Mouse (Mus musculus) limb, embryonic 14.5 days (tissue): ENCODE data around the gene Lonrf2. TPM values are rescaled to one million over a fixed set of nuclear protein-coding genes. Genes with fewer than 3 reads are reported as not detected.

ENCODE experiments used
- ATAC-seq: fragments of 200-750 bp; cut with Nextera tagmentation; 2 replicates; pipeline ENCODE4 v1.8.0; 2017; ENCODE audit warnings: low read depth, moderate number of reproducible peaks, moderate TSS enrichment; ENCODE audit not compliant: low FRiP score
- DNase-seq: peaks from one replicate; pipeline ENCODE4 v3.0.0-alpha.2; 2015; ENCODE audit warnings: low spot score
- H3K27ac ChIP-seq: fragments of 300-500 bp; sonication (generic); replicated peaks from 2 replicates; pipeline ENCODE4 v1.5.1; 2014; ENCODE audit warnings: low read depth, mild to moderate bottlenecking, low read length, moderate library complexity, mixed read lengths
- H3K27me3 ChIP-seq: fragments of 300-500 bp; sonication (generic); 2 replicates; pipeline ENCODE4 v1.6.1; 2014; ENCODE audit warnings: low read length, mixed read lengths; ENCODE audit not compliant: control insufficient read depth, insufficient read depth
- H3K36me3 ChIP-seq: fragments of 300-500 bp; sonication (generic); 2 replicates; pipeline ENCODE4 v1.6.1; 2014; ENCODE audit warnings: mild to moderate bottlenecking, low read length, moderate library complexity, mixed read lengths; ENCODE audit not compliant: control insufficient read depth, insufficient read depth
- H3K4me1 ChIP-seq: fragments of 300-500 bp; sonication (generic); 2 replicates; pipeline ENCODE4 v1.6.1; 2014; ENCODE audit warnings: antibody characterized with exemption, low read length, mixed read lengths; ENCODE audit not compliant: control insufficient read depth, insufficient read depth
- H3K4me2 ChIP-seq: fragments of 300-500 bp; sonication (generic); replicated peaks from 2 replicates; pipeline ENCODE4 v1.6.1; 2014; ENCODE audit warnings: low read depth, mild to moderate bottlenecking, low read length, moderate library complexity; ENCODE audit not compliant: severe bottlenecking
- H3K4me3 ChIP-seq: fragments of 300-500 bp; sonication (generic); replicated peaks from 2 replicates; pipeline ENCODE4 v1.5.1; 2014; ENCODE audit warnings: low read length
- H3K9ac ChIP-seq: fragments of 300-500 bp; sonication (generic); 2 replicates; pipeline ENCODE4 v1.6.1; 2014; ENCODE audit warnings: mild to moderate bottlenecking, low read depth, low read length, moderate library complexity; ENCODE audit not compliant: severe bottlenecking
- H3K9me3 ChIP-seq: fragments of 300-500 bp; sonication (generic); 2 replicates; pipeline ENCODE4 v1.6.1; 2016; ENCODE audit warnings: low read length; ENCODE audit not compliant: control insufficient read depth
- POLR2A ChIP-seq: fragments of 200-500 bp; IDR thresholded peaks from 2 replicates; pipeline ENCODE4 v1.8.0; 2012; ENCODE audit warnings: inconsistent platforms, mild to moderate bottlenecking, moderate library complexity, borderline replicate concordance; ENCODE audit not compliant: insufficient read depth, insufficient read length; ENCODE audit errors: extremely low read depth
- WGBS: fragments of 180-500 bp; shearing (Covaris S2); extraction: QIAGEN DNeasy Blood & Tissue Kit; methylation state at CpG from one replicate; pipeline ENCODE4 v1.1.7; 2014; 5-methylcytosine and 5-hydroxymethylcytosine counted together
- polyA plus RNA-seq, 2 experiments: library from polyadenylated mRNA; depleted of rRNA in 1 of 2; stranded (reverse) in 1 of 2; unstranded in 1 of 2; fragments of >200 nt; fragmentation: Nextera tagmentation in 1 of 2; extraction: Ambion mirVana in 1 of 2; gene quantifications; 2 replicates each; pipeline versions ENCODE4 v1.2.1 to v1.2.3; 2012 to 2014

Gene Lonrf2
- polyA plus RNA-seq, 2 experiments: 2.7 to 6.7 TPM

DNA sequence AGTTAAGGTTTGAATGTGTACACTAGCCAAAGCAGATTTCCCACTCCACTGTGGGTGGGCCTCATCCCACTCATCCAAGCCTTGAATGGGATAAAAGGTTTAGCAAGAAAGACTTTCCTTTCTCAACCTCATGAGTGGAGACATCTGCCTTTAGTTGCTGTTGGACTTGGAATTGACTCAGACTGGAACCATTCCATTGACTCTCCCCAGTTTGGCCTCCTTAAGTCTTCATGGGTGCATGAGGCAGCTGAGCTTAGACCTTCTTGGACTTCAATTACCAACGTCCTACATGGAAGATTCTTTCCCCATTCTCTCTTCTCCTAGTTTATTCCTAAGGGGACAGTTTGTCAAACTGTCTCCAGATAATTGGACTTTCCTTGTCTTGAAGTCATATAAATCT is 92.6 kb downstream of the Lonrf2 start:
- no peaks in the 10 kb centered on the region for H3K4me1 ChIP-seq
- WGBS: 48% methylated on average over 1 of the region's 1 CpGs
- no peak for TF ChIP-seq POLR2A

More for the DNA sequence above, 92.6 kb downstream of the Lonrf2 start:
- Histone ChIP-seq H3K4me2 (no peak overlapping the region), H3K27ac (no peak overlapping the region), H3K36me3 (no peaks in the 10 kb centered on the region), H3K9me3 (no peaks in the 10 kb centered on the region), H3K4me3 (no peak overlapping the region), H3K27me3 (no peaks in the 10 kb centered on the region), H3K9ac (no peak overlapping the region)
- ATAC-seq (no peak), DNase-seq (no peak)

Other genes starting within 250 kb of the Lonrf2 start
- gene Aff3, start 171.8 kb downstream of the Lonrf2 start, polyA plus RNA-seq (2012; rRNA removed): 22.4 and 29.4 TPM in 2 replicates
- 20.4 and 28.4 TPM in 2 replicates for gene Aff3, start 171.8 kb downstream of the Lonrf2 start, polyA plus RNA-seq (2014; fragmentation: Nextera tagmentation; extraction: Ambion mirVana)
- gene Chst10, start 61.5 kb upstream of the Lonrf2 start, polyA plus RNA-seq (2012; rRNA removed): 5.2 and 5.4 TPM in 2 replicates
- gene Chst10, start 61.5 kb upstream of the Lonrf2 start, polyA plus RNA-seq (2014; fragmentation: Nextera tagmentation; extraction: Ambion mirVana): 10.7 and 11.7 TPM in 2 replicates
- gene Nms, start 102.4 kb upstream of the Lonrf2 start, polyA plus RNA-seq (2012; rRNA removed): not detected in 2 replicates
- not detected in 2 replicates for gene Nms, start 102.4 kb upstream of the Lonrf2 start, polyA plus RNA-seq (2014; fragmentation: Nextera tagmentation; extraction: Ambion mirVana)
- 62.7 and 85.8 TPM in 2 replicates for gene Pdcl3, start 148.9 kb upstream of the Lonrf2 start, polyA plus RNA-seq (2012; rRNA removed)
- 143 and 149 TPM in 2 replicates for gene Pdcl3, start 148.9 kb upstream of the Lonrf2 start, polyA plus RNA-seq (2014; fragmentation: Nextera tagmentation; extraction: Ambion mirVana)